Mouse (Mus musculus): ENCODE data around the gene Olfr191.
"Not testable (repeated sequence)": the region's sequence is repeated elsewhere in the genome, so short reads cannot be mapped to it uniquely, and the experiment has no call there.

The Olfr191 gene

GRCm38 (mm10) chr16:59089722-59090121 lies at the start of gene Olfr191:
Gene Olfr191 (minus strand): TSS chr16:59089822.
- DNase-seq (ENCODE audit: low spot score in 2 of 2), result not testable (repeated sequence)

GRCm38 (mm10) chr16:59130740-59131139 lies 41.1 kb upstream of the Olfr191 start:
- no peak for DNase-seq (ENCODE audit: low spot score in 2 of 2)

- no peak for DNase-seq (ENCODE audit: low spot score in 2 of 2)
These were observed 31.3 kb upstream of the Olfr191 start, which contains the start of gene Olfr194 for GRCm38 (mm10) chr16:59120969-59121368. Gene Olfr194 (minus strand): TSS chr16:59121069.

GRCm38 (mm10) chr16:59111781-59112180 lies 22.2 kb upstream of the Olfr191 start, which contains the start of gene Olfr193:
Gene Olfr193 (minus strand): TSS chr16:59111881.
- DNase-seq (ENCODE audit: low spot score in 2 of 2), result no peak

- not testable (repeated sequence) for DNase-seq (ENCODE audit: low spot score in 2 of 2)
These were observed 18.9 kb upstream of the Olfr191 start for GRCm38 (mm10) chr16:59108522-59108921.

- no peak for DNase-seq (ENCODE audit: low spot score in 2 of 2)
These were observed 15.7 kb upstream of the Olfr191 start for GRCm38 (mm10) chr16:59105312-59105711.

- not testable (repeated sequence) for DNase-seq (ENCODE audit: low spot score in 2 of 2)
These were observed 8.5 kb downstream of the Olfr191 start for GRCm38 (mm10) chr16:59081113-59081512.

- DNase-seq (ENCODE audit: low spot score in 2 of 2), result no peak
These were observed 11.7 kb downstream of the Olfr191 start, which contains the start of gene Olfr190 for GRCm38 (mm10) chr16:59077905-59078304. Gene Olfr190 (minus strand): TSS chr16:59078005.

- DNase-seq (ENCODE audit: low spot score in 2 of 2), result no peak
These were observed 16.1 kb downstream of the Olfr191 start for GRCm38 (mm10) chr16:59073520-59073919.

- DNase-seq (ENCODE audit: low spot score in 2 of 2), result no peak
These were observed 17.9 kb downstream of the Olfr191 start for GRCm38 (mm10) chr16:59071755-59072154.

- not testable (repeated sequence) for DNase-seq (ENCODE audit: low spot score in 2 of 2)
These were observed 27.2 kb downstream of the Olfr191 start for GRCm38 (mm10) chr16:59062411-59062810.

- not testable (repeated sequence) for DNase-seq (ENCODE audit: low spot score in 2 of 2)
These were observed 40.3 kb downstream of the Olfr191 start for GRCm38 (mm10) chr16:59049286-59049685.

- no peak for DNase-seq (ENCODE audit: low spot score in 2 of 2)
These were observed 40.8 kb downstream of the Olfr191 start for GRCm38 (mm10) chr16:59048860-59049259.

- DNase-seq (ENCODE audit: low spot score in 2 of 2), result no peak
These were observed 42.0 kb downstream of the Olfr191 start for GRCm38 (mm10) chr16:59047579-59047978.

- DNase-seq (ENCODE audit: low spot score in 2 of 2), result no peak
These were observed 43.8 kb downstream of the Olfr191 start for GRCm38 (mm10) chr16:59045835-59046234.

GRCm38 (mm10) chr16:59039710-59040109 lies 49.9 kb downstream of the Olfr191 start, which contains the start of gene Olfr187:
Gene Olfr187 (minus strand): TSS chr16:59039767.
- DNase-seq (ENCODE audit: low spot score in 2 of 2), result no peak
